Mouse (Mus musculus) bone marrow macrophage, adult 2 months (primary cell): ENCODE measurements around the gene Gins1. TPM values are rescaled to one million over a fixed set of nuclear protein-coding genes. Genes with fewer than 3 reads are reported as not detected.

Experiments
- H3K27ac ChIP-seq: 2 replicates; pipeline ENCODE4 v1.5.1; 2012; ENCODE audit warnings: low read depth, low read length; ENCODE audit not compliant: insufficient read depth
- H3K4me1 ChIP-seq: 2 replicates; pipeline ENCODE4 v1.6.1; 2012; ENCODE audit warnings: low read length; ENCODE audit not compliant: control insufficient read depth, insufficient read depth
- H3K4me3 ChIP-seq: 2 replicates; pipeline ENCODE4 v1.5.1; 2012; ENCODE audit warnings: mild to moderate bottlenecking, low read length, moderate library complexity; ENCODE audit not compliant: insufficient read depth
- CTCF ChIP-seq: IDR thresholded peaks from 2 replicates; pipeline ENCODE4 v1.5.1; 2012; ENCODE audit warnings: low read depth, mild to moderate bottlenecking, low read length, moderate library complexity
- POLR2A ChIP-seq: IDR thresholded peaks from 2 replicates; pipeline ENCODE4 v1.6.1; 2012; ENCODE audit warnings: mild to moderate bottlenecking, low read depth, low read length, borderline replicate concordance
- polyA plus RNA-seq: library from polyadenylated mRNA; stranded (reverse); fragments of >200 nt; gene quantifications from 2 replicates; pipeline ENCODE4 v1.2.4, GENCODE M21; 2012; ENCODE audit not compliant: missing spikeins, insufficient read depth, insufficient read length

Gene Gins1
- polyA plus RNA-seq, 1 experiment: 13.4 TPM

GRCm38 (mm10) chr2:150973401-150974115 is 68.4 kb downstream of the Gins1 start:
- Histone ChIP-seq H3K4me3 (no peak overlapping the region), H3K27ac (no peak overlapping the region), H3K4me1 (peaks cover 4% of the 10 kb centered on the region; the same call in 1 of the 2 replicates)
- TF ChIP-seq POLR2A (no peak), CTCF (no peak)

- Histone ChIP-seq H3K4me3 (no peak overlapping the region), H3K4me1 (peaks cover 11% of the 10 kb centered on the region), H3K27ac (no peak overlapping the region)
- no peak for TF ChIP-seq CTCF
- TF ChIP-seq POLR2A: no peak
Observed at GRCm38 (mm10) chr2:150976871-150977270, 71.7 kb downstream of the Gins1 start.

- peaks cover 12% of the 10 kb centered on the region for H3K4me1 ChIP-seq
Observed at GRCm38 (mm10) chr2:150977676-150978075, 72.5 kb downstream of the Gins1 start.

GRCm38 (mm10) chr2:150978791-150979190 is 73.6 kb downstream of the Gins1 start:
- TF ChIP-seq CTCF: no peak
- no peak for TF ChIP-seq POLR2A
- Histone ChIP-seq H3K4me1 (peaks cover 15% of the 10 kb centered on the region), H3K4me3 (no peak overlapping the region), H3K27ac (no peak overlapping the region)

More at GRCm38 (mm10) chr2:150977676-150978075, 72.5 kb downstream of the Gins1 start:
- H3K27ac ChIP-seq: no peak overlapping the region
- no peak overlapping the region for H3K4me3 ChIP-seq
- no peak for TF ChIP-seq POLR2A
- TF ChIP-seq CTCF: no peak

- TF ChIP-seq CTCF (no peak), POLR2A (no peak)
- no peak overlapping the region for H3K4me3 ChIP-seq
- no peak overlapping the region for H3K27ac ChIP-seq
- H3K4me1 ChIP-seq: peaks cover 15% of the 10 kb centered on the region
Observed at GRCm38 (mm10) chr2:150979861-150980620, 74.8 kb downstream of the Gins1 start.

Other genes starting within 250 kb of the Gins1 start
- gene Acss1, start 236.9 kb upstream of the Gins1 start, polyA plus RNA-seq: 9.4 and 9.5 TPM in 2 replicates
- gene Vsx1, start 216.0 kb upstream of the Gins1 start, polyA plus RNA-seq: not detected in 2 replicates
- gene Entpd6, start 156.4 kb upstream of the Gins1 start, polyA plus RNA-seq: 7.2 and 8.2 TPM in 2 replicates
- gene Pygb, start 118.7 kb upstream of the Gins1 start, polyA plus RNA-seq: 24.3 and 33.9 TPM in 2 replicates
- 405 and 430 TPM in 2 replicates for gene Abhd12, start 659 bp upstream of the Gins1 start, polyA plus RNA-seq
- 1.9 and 4.6 TPM in 2 replicates for gene Ninl, start 134.0 kb downstream of the Gins1 start, polyA plus RNA-seq
- gene Nanp, start 134.0 kb downstream of the Gins1 start, polyA plus RNA-seq: 14.8 and 16.3 TPM in 2 replicates
- gene Gm14151, start 186.9 kb downstream of the Gins1 start, polyA plus RNA-seq: not detected in 2 replicates
- not detected in 2 replicates for gene Gm14147, start 192.8 kb downstream of the Gins1 start, polyA plus RNA-seq